Mouse (Mus musculus): ENCODE data around the gene Dysf. TPM values are rescaled to one million over a fixed set of nuclear protein-coding genes. Genes with fewer than 3 reads are reported as not detected.

Gene Dysf
- polyA plus RNA-seq, 1 experiment, result not detected

GRCm38 (mm10) chr6:84136345-84136744, 128.0 kb downstream of the Dysf start:
- WGBS, result 84% methylated on average over 11 of the region's 11 CpGs
- no peak overlapping the region for H3K27ac ChIP-seq (ENCODE audit: insufficient read depth, low read depth, low read length)
- H3K4me1 ChIP-seq (ENCODE audit: control insufficient read depth, insufficient read depth, low read length), result peaks cover 14% of the 10 kb centered on the region
- TF ChIP-seq CTCF (IDR thresholded peaks at IDR 0.05; ENCODE audit: insufficient read depth, low read depth, low read length) (no peak), POLR2A (IDR thresholded peaks at IDR 0.05; ENCODE audit: insufficient read depth, low read depth, low read length) (no peak)
- H3K4me3 ChIP-seq (ENCODE audit: insufficient read depth, low read depth, low read length), result no peak overlapping the region

- Histone ChIP-seq H3K27ac (ENCODE audit: insufficient read depth, low read depth, low read length) (no peak overlapping the region), H3K4me3 (ENCODE audit: insufficient read depth, low read depth, low read length) (no peak overlapping the region), H3K4me1 (ENCODE audit: control insufficient read depth, insufficient read depth, low read length) (peaks cover 3% of the 10 kb centered on the region)
- WGBS, result 58% methylated on average over 14 of the region's 14 CpGs
- no peak for TF ChIP-seq POLR2A (IDR thresholded peaks at IDR 0.05; ENCODE audit: insufficient read depth, low read depth, low read length)
These were observed 131.5 kb downstream of the Dysf start for GRCm38 (mm10) chr6:84139932-84140331.

GRCm38 (mm10) chr6:84142481-84142880, 134.1 kb downstream of the Dysf start:
- 85% methylated on average over 9 of the region's 9 CpGs for WGBS
- TF ChIP-seq POLR2A (IDR thresholded peaks at IDR 0.05; ENCODE audit: insufficient read depth, low read depth, low read length) (no peak), CTCF (IDR thresholded peaks at IDR 0.05; ENCODE audit: insufficient read depth, low read depth, low read length) (no peak)
- H3K4me1 ChIP-seq (ENCODE audit: control insufficient read depth, insufficient read depth, low read length), result no peaks in the 10 kb centered on the region
- H3K27ac ChIP-seq (ENCODE audit: insufficient read depth, low read depth, low read length), result no peak overlapping the region
- H3K4me3 ChIP-seq (ENCODE audit: insufficient read depth, low read depth, low read length), result no peak overlapping the region

GRCm38 (mm10) chr6:84143328-84143727, 134.9 kb downstream of the Dysf start:
- 0 out of 2 replicates have a peak, but pooled peaks cover 2% of the 10 kb centered on the region for H3K4me1 ChIP-seq (ENCODE audit: control insufficient read depth, insufficient read depth, low read length)

GRCm38 (mm10) chr6:84144393-84144792, 136.0 kb downstream of the Dysf start:
- TF ChIP-seq CTCF (IDR thresholded peaks at IDR 0.05; ENCODE audit: insufficient read depth, low read depth, low read length) (no peak), POLR2A (IDR thresholded peaks at IDR 0.05; ENCODE audit: insufficient read depth, low read depth, low read length) (no peak)
- WGBS, result 75% methylated on average over 4 of the region's 4 CpGs
- Histone ChIP-seq H3K27ac (ENCODE audit: insufficient read depth, low read depth, low read length) (no peak overlapping the region), H3K4me3 (ENCODE audit: insufficient read depth, low read depth, low read length) (no peak overlapping the region), H3K4me1 (ENCODE audit: control insufficient read depth, insufficient read depth, low read length) (0 out of 2 replicates have a peak, but pooled peaks cover 2% of the 10 kb centered on the region)

More at GRCm38 (mm10) chr6:84143328-84143727, 134.9 kb downstream of the Dysf start:
- TF ChIP-seq POLR2A (IDR thresholded peaks at IDR 0.05; ENCODE audit: insufficient read depth, low read depth, low read length), result no peak
- TF ChIP-seq CTCF (IDR thresholded peaks at IDR 0.05; ENCODE audit: insufficient read depth, low read depth, low read length), result no peak
- H3K27ac ChIP-seq (ENCODE audit: insufficient read depth, low read depth, low read length), result no peak overlapping the region
- no peak overlapping the region for H3K4me3 ChIP-seq (ENCODE audit: insufficient read depth, low read depth, low read length)
- WGBS, result 92% methylated on average over 1 of the region's 1 CpGs

- TF ChIP-seq CTCF (IDR thresholded peaks at IDR 0.05; ENCODE audit: insufficient read depth, low read depth, low read length), result no peak
- TF ChIP-seq POLR2A (IDR thresholded peaks at IDR 0.05; ENCODE audit: insufficient read depth, low read depth, low read length), result no peak
- H3K4me1 ChIP-seq (ENCODE audit: control insufficient read depth, insufficient read depth, low read length), result 0 out of 2 replicates have a peak, but pooled peaks cover 2% of the 10 kb centered on the region
- H3K27ac ChIP-seq (ENCODE audit: insufficient read depth, low read depth, low read length), result no peak overlapping the region
- 83% methylated on average over 13 of the region's 13 CpGs for WGBS
- H3K4me3 ChIP-seq (ENCODE audit: insufficient read depth, low read depth, low read length), result no peak overlapping the region
These were observed 139.0 kb downstream of the Dysf start for GRCm38 (mm10) chr6:84147206-84148004.

- WGBS, result 66% methylated on average over 6 of the region's 6 CpGs
- no peak for TF ChIP-seq CTCF (IDR thresholded peaks at IDR 0.05; ENCODE audit: insufficient read depth, low read depth, low read length)
- TF ChIP-seq POLR2A (IDR thresholded peaks at IDR 0.05; ENCODE audit: insufficient read depth, low read depth, low read length), result no peak
- Histone ChIP-seq H3K4me3 (ENCODE audit: insufficient read depth, low read depth, low read length) (no peak overlapping the region), H3K4me1 (ENCODE audit: control insufficient read depth, insufficient read depth, low read length) (0 out of 2 replicates have a peak, but pooled peaks cover 2% of the 10 kb centered on the region), H3K27ac (ENCODE audit: insufficient read depth, low read depth, low read length) (no peak overlapping the region)
These were observed 140.1 kb downstream of the Dysf start for GRCm38 (mm10) chr6:84148470-84148869.

GRCm38 (mm10) chr6:84154508-84154907, 146.1 kb downstream of the Dysf start:
- H3K4me1 ChIP-seq (ENCODE audit: control insufficient read depth, insufficient read depth, low read length), result peaks cover 8% of the 10 kb centered on the region
- TF ChIP-seq POLR2A (IDR thresholded peaks at IDR 0.05; ENCODE audit: insufficient read depth, low read depth, low read length), result no peak
- TF ChIP-seq CTCF (IDR thresholded peaks at IDR 0.05; ENCODE audit: insufficient read depth, low read depth, low read length), result no peak
- H3K4me3 ChIP-seq (ENCODE audit: insufficient read depth, low read depth, low read length), result no peak overlapping the region
- WGBS, result 95% methylated on average over 2 of the region's 2 CpGs
- H3K27ac ChIP-seq (ENCODE audit: insufficient read depth, low read depth, low read length), result no peak overlapping the region

- Histone ChIP-seq H3K4me3 (ENCODE audit: insufficient read depth, low read depth, low read length) (no peak overlapping the region), H3K27ac (ENCODE audit: insufficient read depth, low read depth, low read length) (no peak overlapping the region), H3K4me1 (ENCODE audit: control insufficient read depth, insufficient read depth, low read length) (peaks cover 8% of the 10 kb centered on the region)
- TF ChIP-seq CTCF (IDR thresholded peaks at IDR 0.05; ENCODE audit: insufficient read depth, low read depth, low read length) (no peak), POLR2A (IDR thresholded peaks at IDR 0.05; ENCODE audit: insufficient read depth, low read depth, low read length) (no peak)
- 65% methylated on average over 3 of the region's 3 CpGs for WGBS
These were observed 147.4 kb downstream of the Dysf start for GRCm38 (mm10) chr6:84155765-84156164.

Data from olfactory bulb, adult 2 months (tissue).